Mouse (Mus musculus): ENCODE data around the gene Mab21l3.

DNA sequence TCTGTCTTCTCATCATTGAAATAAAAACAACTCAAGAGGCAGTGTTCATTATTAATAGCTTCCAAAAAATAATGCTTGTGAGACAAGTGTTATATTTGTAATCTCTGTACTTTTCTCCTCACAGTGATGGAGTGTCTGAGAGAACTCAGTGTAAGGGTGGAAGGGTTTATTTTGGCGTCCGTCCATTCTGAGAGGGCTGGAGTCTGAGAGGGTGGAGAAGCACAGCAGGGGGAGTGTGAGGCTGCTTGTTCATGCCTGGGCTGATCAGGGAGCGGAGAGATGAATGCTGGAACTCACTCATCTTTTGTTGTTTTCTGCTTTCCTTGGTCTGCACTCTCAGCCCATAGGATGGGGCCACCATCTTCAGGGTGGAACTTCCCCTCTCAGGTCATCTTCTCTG, 36.8 kb upstream of the Mab21l3 start:
- TF ChIP-seq CTCF (conservative IDR thresholded peaks at IDR 0.05 in 1 of 2, IDR thresholded peaks at IDR 0.05 in 1 of 2; ENCODE audit: low read depth in 2 of 2, low read length in 2 of 2) (no peak), POLR2A (IDR thresholded peaks at IDR 0.05; ENCODE audit: low read depth, low read length) (no peak), EP300 (IDR thresholded peaks at IDR 0.05; ENCODE audit: low read length) (no peak), MAFK (IDR thresholded peaks at IDR 0.05; ENCODE audit: insufficient replicate concordance, low read length) (no peak)

Data from CH12.LX (cell line).